Mouse (Mus musculus) limb, embryonic 15.5 days (tissue): ENCODE results near the gene Rnase9. TPM values are rescaled to one million over a fixed set of nuclear protein-coding genes. Genes with fewer than 3 reads are reported as not detected.
"Not testable (repeated sequence)": the region's sequence is repeated elsewhere in the genome, so short reads cannot be mapped to it uniquely, and the experiment has no call there.

Experiments used
- ATAC-seq: fragments of 200-750 bp; cut with Nextera tagmentation; 2 replicates; pipeline ENCODE4 v1.8.0; 2017; ENCODE audit warnings: low read depth, moderate TSS enrichment; ENCODE audit not compliant: insufficient number of reproducible peaks, low FRiP score, low TSS enrichment
- H3K27ac ChIP-seq: fragments of 300-500 bp; sonication (generic); 2 replicates; pipeline ENCODE4 v1.5.1; 2015; ENCODE audit warnings: moderate library complexity, mild to moderate bottlenecking, inconsistent platforms
- H3K27me3 ChIP-seq: fragments of 300-500 bp; sonication (generic); 2 replicates; pipeline ENCODE4 v1.6.1; 2015; ENCODE audit warnings: inconsistent platforms
- H3K36me3 ChIP-seq: fragments of 300-500 bp; sonication (generic); 2 replicates; pipeline ENCODE4 v1.6.1; 2015; ENCODE audit warnings: inconsistent platforms
- H3K4me1 ChIP-seq: fragments of 300-500 bp; sonication (generic); 2 replicates; pipeline ENCODE4 v1.6.1; 2015; ENCODE audit warnings: inconsistent platforms
- H3K4me2 ChIP-seq: fragments of 300-500 bp; sonication (generic); 2 replicates; pipeline ENCODE4 v1.6.1; 2015; ENCODE audit warnings: mild to moderate bottlenecking, inconsistent platforms
- H3K4me3 ChIP-seq: fragments of 300-500 bp; sonication (generic); 2 replicates; pipeline ENCODE4 v1.5.1; 2015; ENCODE audit warnings: mild to moderate bottlenecking, inconsistent platforms
- H3K9ac ChIP-seq: fragments of 300-500 bp; sonication (generic); 2 replicates; pipeline ENCODE4 v1.6.1; 2015; ENCODE audit warnings: inconsistent platforms
- H3K9me3 ChIP-seq: fragments of 300-500 bp; sonication (generic); 2 replicates; pipeline ENCODE4 v1.6.1; 2016; ENCODE audit warnings: inconsistent platforms
- WGBS: fragments of 180-500 bp; shearing (Covaris S2); methylation state at CpG from one replicate; pipeline ENCODE4 v1.1.7; 2015; 5-methylcytosine and 5-hydroxymethylcytosine counted together
- polyA plus RNA-seq: library from polyadenylated mRNA; unstranded; fragments of >200 nt; fragmentation: Nextera tagmentation; extraction: Ambion mirVana; gene quantifications from 2 replicates; pipeline ENCODE4 v1.2.1, GENCODE M21; 2015

Rnase9 gene
- polyA plus RNA-seq, 1 experiment from 2014 or later = not detected

GRCm38 (mm10) chr14:51036214-51036613 is 5.5 kb downstream of the Rnase9 start:
- no peak for ATAC-seq
- Histone ChIP-seq H3K9me3 (no peaks in the 10 kb centered on the region), H3K27ac (no peak overlapping the region), H3K9ac (no peak overlapping the region), H3K4me1 (no peaks in the 10 kb centered on the region), H3K36me3 (no peaks in the 10 kb centered on the region), H3K4me2 (no peak overlapping the region), H3K27me3 (no peaks in the 10 kb centered on the region), H3K4me3 (no peak overlapping the region)
- WGBS = 86% methylated on average over 4 of the region's 4 CpGs

- Histone ChIP-seq H3K4me3 (no peak overlapping the region), H3K9ac (no peak overlapping the region), H3K36me3 (no peaks in the 10 kb centered on the region), H3K4me2 (no peak overlapping the region), H3K4me1 (no peaks in the 10 kb centered on the region), H3K27ac (no peak overlapping the region), H3K27me3 (no peaks in the 10 kb centered on the region), H3K9me3 (no peaks in the 10 kb centered on the region)
- WGBS = 29% methylated on average over 1 of the region's 1 CpGs
- ATAC-seq = no peak
Observed at GRCm38 (mm10) chr14:51035206-51035605, 6.5 kb downstream of the Rnase9 start.

- H3K4me2 ChIP-seq = no peak overlapping the region
- no peak for ATAC-seq
- no peaks in the 10 kb centered on the region for H3K27me3 ChIP-seq
- H3K9ac ChIP-seq = no peak overlapping the region
- no peaks in the 10 kb centered on the region for H3K36me3 ChIP-seq
- no peak overlapping the region for H3K27ac ChIP-seq
- no peaks in the 10 kb centered on the region for H3K9me3 ChIP-seq
- H3K4me3 ChIP-seq = no peak overlapping the region
- 48% methylated on average over 3 of the region's 3 CpGs for WGBS
- no peaks in the 10 kb centered on the region for H3K4me1 ChIP-seq
Observed at GRCm38 (mm10) chr14:51027387-51028155, 14.1 kb downstream of the Rnase9 start.

- Histone ChIP-seq H3K9ac (no peak overlapping the region), H3K36me3 (no peaks in the 10 kb centered on the region), H3K4me1 (no peaks in the 10 kb centered on the region), H3K4me3 (no peak overlapping the region), H3K9me3 (no peaks in the 10 kb centered on the region), H3K27me3 (no peaks in the 10 kb centered on the region), H3K4me2 (no peak overlapping the region), H3K27ac (no peak overlapping the region)
- 27% methylated on average over 5 of the region's 5 CpGs for WGBS
- no peak for ATAC-seq
Observed at GRCm38 (mm10) chr14:51026391-51027133, 15.1 kb downstream of the Rnase9 start.

DNA sequence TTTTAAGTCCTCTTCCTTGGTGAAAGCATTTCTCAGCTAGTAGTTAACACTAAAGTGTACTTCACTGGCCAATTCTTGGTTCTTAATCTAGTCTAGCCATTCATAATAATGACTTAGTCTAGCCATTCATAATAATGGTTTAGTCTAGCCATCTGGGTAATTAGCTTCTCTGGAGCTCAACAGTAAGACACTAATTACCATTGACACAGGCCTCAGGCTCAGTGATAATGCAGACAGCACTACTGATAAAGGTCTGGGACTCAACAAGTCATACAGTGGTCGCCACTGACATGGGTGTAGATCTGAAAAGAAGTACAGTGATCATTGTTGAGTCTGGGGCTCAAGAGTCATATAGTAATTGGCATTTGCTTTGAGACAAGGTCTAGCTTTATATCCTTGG is 16.8 kb downstream of the Rnase9 start:
- Histone ChIP-seq H3K27ac (no peak overlapping the region), H3K4me1 (no peaks in the 10 kb centered on the region), H3K27me3 (no peaks in the 10 kb centered on the region), H3K36me3 (no peaks in the 10 kb centered on the region), H3K9ac (no peak overlapping the region), H3K4me2 (no peak overlapping the region), H3K4me3 (no peak overlapping the region), H3K9me3 (no peaks in the 10 kb centered on the region)
- WGBS = 89% methylated on average over 1 of the region's 1 CpGs
- ATAC-seq = no peak

- Histone ChIP-seq H3K27me3 (no peaks in the 10 kb centered on the region), H3K27ac (no peak overlapping the region), H3K4me2 (no peak overlapping the region), H3K4me1 (no peaks in the 10 kb centered on the region), H3K9ac (no peak overlapping the region), H3K36me3 (no peaks in the 10 kb centered on the region), H3K4me3 (no peak overlapping the region), H3K9me3 (no peaks in the 10 kb centered on the region)
- ATAC-seq = no peak
- 72% methylated on average over 4 of the region's 4 CpGs for WGBS
Observed at GRCm38 (mm10) chr14:51023457-51023856, 18.2 kb downstream of the Rnase9 start.

- WGBS = 47% methylated on average over 3 of the region's 3 CpGs
- H3K4me1 ChIP-seq = no peaks in the 10 kb centered on the region
- no peak overlapping the region for H3K4me3 ChIP-seq
- no peak overlapping the region for H3K9ac ChIP-seq
- no peaks in the 10 kb centered on the region for H3K27me3 ChIP-seq
- no peaks in the 10 kb centered on the region for H3K9me3 ChIP-seq
- H3K4me2 ChIP-seq = no peak overlapping the region
- ATAC-seq = no peak
- no peaks in the 10 kb centered on the region for H3K36me3 ChIP-seq
- no peak overlapping the region for H3K27ac ChIP-seq
Observed at GRCm38 (mm10) chr14:51017256-51017655, 24.4 kb downstream of the Rnase9 start.

GRCm38 (mm10) chr14:51015780-51016179 is 25.9 kb downstream of the Rnase9 start:
- no peaks in the 10 kb centered on the region for H3K9me3 ChIP-seq
- H3K4me2 ChIP-seq = no peak overlapping the region
- H3K27ac ChIP-seq = no peak overlapping the region
- H3K36me3 ChIP-seq = no peaks in the 10 kb centered on the region
- no peaks in the 10 kb centered on the region for H3K4me1 ChIP-seq
- H3K9ac ChIP-seq = no peak overlapping the region
- ATAC-seq = no peak
- H3K4me3 ChIP-seq = no peak overlapping the region
- no peaks in the 10 kb centered on the region for H3K27me3 ChIP-seq

- not testable (repeated sequence) for H3K9ac ChIP-seq, H3K27me3 ChIP-seq, H3K27ac ChIP-seq, ATAC-seq, H3K4me3 ChIP-seq, H3K4me1 ChIP-seq, H3K36me3 ChIP-seq, H3K9me3 ChIP-seq, H3K4me2 ChIP-seq
- WGBS = 90% methylated on average over 3 of the region's 3 CpGs
Observed at GRCm38 (mm10) chr14:51014724-51015123, 26.9 kb downstream of the Rnase9 start.

GRCm38 (mm10) chr14:51009572-51009971 is 32.1 kb downstream of the Rnase9 start:
- no peak overlapping the region for H3K27ac ChIP-seq

DNA sequence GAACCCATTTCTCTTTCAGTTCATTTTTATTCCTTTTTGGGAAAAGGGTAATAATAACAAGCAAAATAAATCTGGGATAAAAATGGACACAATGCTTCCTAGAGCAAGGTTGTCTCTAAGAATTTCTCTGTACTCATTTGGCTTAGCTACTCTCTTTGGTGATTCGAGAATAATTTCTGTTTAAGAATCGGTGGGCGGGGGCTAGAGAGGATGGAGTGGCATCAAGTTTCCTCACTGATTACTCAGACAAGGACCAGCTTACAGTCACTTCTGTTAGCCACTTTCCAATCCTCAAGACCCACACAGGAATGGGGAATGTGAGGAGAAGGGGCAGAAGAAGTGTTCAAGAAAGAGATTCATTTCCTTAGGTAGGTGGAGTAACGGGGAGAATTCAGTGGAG is 32.9 kb downstream of the Rnase9 start:
- Histone ChIP-seq H3K4me2 (no peak overlapping the region), H3K9ac (no peak overlapping the region), H3K4me1 (peaks cover 7% of the 10 kb centered on the region), H3K36me3 (no peaks in the 10 kb centered on the region), H3K27ac (peak overlapping the region; percentile 88), H3K27me3 (no peaks in the 10 kb centered on the region), H3K4me3 (no peak overlapping the region), H3K9me3 (no peaks in the 10 kb centered on the region)
- 74% methylated on average over 4 of the region's 4 CpGs for WGBS
- no peak for ATAC-seq

More at GRCm38 (mm10) chr14:51009572-51009971, 32.1 kb downstream of the Rnase9 start:
- H3K36me3 ChIP-seq = no peaks in the 10 kb centered on the region
- H3K9ac ChIP-seq = no peak overlapping the region
- peaks cover 7% of the 10 kb centered on the region for H3K4me1 ChIP-seq
- ATAC-seq = no peak
- no peak overlapping the region for H3K4me3 ChIP-seq
- no peaks in the 10 kb centered on the region for H3K27me3 ChIP-seq
- 87% methylated on average over 6 of the region's 6 CpGs for WGBS
- H3K4me2 ChIP-seq = no peak overlapping the region
- no peaks in the 10 kb centered on the region for H3K9me3 ChIP-seq

DNA sequence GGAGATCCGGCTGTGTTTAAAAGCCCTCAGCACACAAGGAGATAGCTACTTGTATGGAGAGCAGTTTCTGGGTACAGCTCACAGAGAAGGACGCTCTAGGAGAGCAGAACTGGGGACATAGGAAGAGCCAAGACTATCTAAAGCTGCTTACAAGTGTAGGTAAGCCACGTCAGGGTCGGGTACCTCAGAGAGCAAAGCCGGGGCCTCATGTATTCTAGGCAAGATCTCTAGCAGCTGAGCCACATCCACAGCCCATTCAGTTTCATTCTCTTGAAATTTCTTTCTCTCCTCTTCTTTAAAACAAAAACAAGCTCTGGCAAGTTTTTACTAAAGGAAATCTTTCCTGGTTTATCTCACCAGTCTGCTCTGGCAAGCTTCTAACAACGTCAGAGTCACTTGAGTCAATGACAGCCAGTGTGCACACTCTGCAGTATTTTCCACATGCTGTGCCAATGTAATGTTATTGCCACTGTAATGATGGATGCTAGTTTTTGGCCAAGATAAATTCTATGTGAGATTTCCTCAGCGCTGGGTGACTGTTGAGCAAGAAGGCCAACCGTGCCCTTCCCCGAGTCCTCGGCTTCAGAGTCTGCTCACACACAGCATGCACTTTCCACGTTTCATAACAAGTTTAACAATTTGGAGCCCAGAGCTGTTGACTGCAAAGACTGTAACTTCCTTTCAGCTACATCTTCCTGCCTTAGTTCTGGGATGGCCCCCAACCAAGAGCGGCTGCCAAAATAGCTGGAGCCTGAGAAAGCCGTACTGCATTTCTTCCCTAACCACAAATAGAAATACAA is 33.6 kb downstream of the Rnase9 start:
- WGBS = 53% methylated on average over 13 of the region's 13 CpGs
- Histone ChIP-seq H3K4me3 (no peak overlapping the region), H3K9ac (no peak overlapping the region), H3K36me3 (no peaks in the 10 kb centered on the region), H3K27me3 (no peaks in the 10 kb centered on the region), H3K4me1 (peaks cover 7% of the 10 kb centered on the region), H3K4me2 (no peak overlapping the region), H3K27ac (peak overlapping the region; percentile 88), H3K9me3 (no peaks in the 10 kb centered on the region)
- peak; percentile 49; the same call in 1 of the 2 replicates for ATAC-seq
